Mouse (Mus musculus) G1E-ER4 (cell line): Measurements from ENCODE around the gene Ccl2. TPM values are rescaled to one million over a fixed set of nuclear protein-coding genes. Genes with fewer than 3 reads are reported as not detected.

Experiments
- GATA1 ChIP-seq: IDR thresholded peaks from one replicate; pipeline ENCODE4 v1.8.0; 2012; ENCODE audit warnings: low read length, inconsistent platforms
- polyA plus RNA-seq: library from polyadenylated mRNA; stranded (reverse); fragments of >175 nt; gene quantifications from 2 replicates; pipeline ENCODE4 v1.2.3, GENCODE M21; 2012

Gene Ccl2
- polyA plus RNA-seq, 1 experiment, result not detected

GRCm38 (mm10) chr11:82066953-82067571 is 31.7 kb downstream of the Ccl2 start:
- TF ChIP-seq GATA1, result no peak

- TF ChIP-seq GATA1, result no peak
Measured at GRCm38 (mm10) chr11:82071076-82071475, 35.7 kb downstream of the Ccl2 start.

- TF ChIP-seq GATA1, result no peak
Measured at GRCm38 (mm10) chr11:82072374-82072773, 37.0 kb downstream of the Ccl2 start.

- no peak for TF ChIP-seq GATA1
Measured at GRCm38 (mm10) chr11:82072984-82073383, 37.6 kb downstream of the Ccl2 start.

GRCm38 (mm10) chr11:82073686-82074085 is 38.3 kb downstream of the Ccl2 start:
- TF ChIP-seq GATA1, result no peak

- no peak for TF ChIP-seq GATA1
Measured at GRCm38 (mm10) chr11:82077031-82077430, 41.7 kb downstream of the Ccl2 start.

GRCm38 (mm10) chr11:82078136-82078730 is 42.9 kb downstream of the Ccl2 start:
- TF ChIP-seq GATA1, result no peak

GRCm38 (mm10) chr11:82080865-82081264 is 45.5 kb downstream of the Ccl2 start:
- TF ChIP-seq GATA1, result no peak

GRCm38 (mm10) chr11:82084360-82084759 is 49.0 kb downstream of the Ccl2 start:
- no peak for TF ChIP-seq GATA1

Other genes with a start within 250 kb of the Ccl2 start
- not detected in 2 replicates for gene 5530401A14Rik, start 174.9 kb upstream of the Ccl2 start, polyA plus RNA-seq
- gene Asic2, start 67.1 kb upstream of the Ccl2 start, polyA plus RNA-seq, result not detected in 2 replicates
- gene Gm17268, start 3.0 kb downstream of the Ccl2 start, polyA plus RNA-seq, result not detected in 2 replicates
- not detected in 2 replicates for gene Ccl7, start 10.1 kb downstream of the Ccl2 start, polyA plus RNA-seq
- not detected in 2 replicates for gene Ccl11, start 22.3 kb downstream of the Ccl2 start, polyA plus RNA-seq
- not detected in 2 replicates for gene Ccl12, start 66.3 kb downstream of the Ccl2 start, polyA plus RNA-seq
- not detected in 2 replicates for gene Ccl8, start 79.6 kb downstream of the Ccl2 start, polyA plus RNA-seq